Mouse (Mus musculus): ENCODE measurements around the gene Psme1.

- no peak for TF ChIP-seq ZNF384 (IDR thresholded peaks at IDR 0.05; ENCODE audit: low read depth, low read length)
- no peak for TF ChIP-seq HCFC1 (IDR thresholded peaks at IDR 0.05; ENCODE audit: borderline replicate concordance, insufficient read depth, low read length)
These were observed 10.4 kb upstream of the Psme1 start for GRCm38 (mm10) chr14:55567496-55567895.
